Mouse (Mus musculus) 3T3-L1 (cell line): ENCODE measurements around the gene Tns2.
"Not testable (repeated sequence)": the region's sequence is repeated elsewhere in the genome, so short reads cannot be mapped to it uniquely, and the experiment has no call there.

Experiments
- DNase-seq: peaks from one replicate; pipeline ENCODE4 v3.0.0-alpha.2; 2015; ENCODE audit warnings: low read depth, low spot score

The Tns2 gene

DNA sequence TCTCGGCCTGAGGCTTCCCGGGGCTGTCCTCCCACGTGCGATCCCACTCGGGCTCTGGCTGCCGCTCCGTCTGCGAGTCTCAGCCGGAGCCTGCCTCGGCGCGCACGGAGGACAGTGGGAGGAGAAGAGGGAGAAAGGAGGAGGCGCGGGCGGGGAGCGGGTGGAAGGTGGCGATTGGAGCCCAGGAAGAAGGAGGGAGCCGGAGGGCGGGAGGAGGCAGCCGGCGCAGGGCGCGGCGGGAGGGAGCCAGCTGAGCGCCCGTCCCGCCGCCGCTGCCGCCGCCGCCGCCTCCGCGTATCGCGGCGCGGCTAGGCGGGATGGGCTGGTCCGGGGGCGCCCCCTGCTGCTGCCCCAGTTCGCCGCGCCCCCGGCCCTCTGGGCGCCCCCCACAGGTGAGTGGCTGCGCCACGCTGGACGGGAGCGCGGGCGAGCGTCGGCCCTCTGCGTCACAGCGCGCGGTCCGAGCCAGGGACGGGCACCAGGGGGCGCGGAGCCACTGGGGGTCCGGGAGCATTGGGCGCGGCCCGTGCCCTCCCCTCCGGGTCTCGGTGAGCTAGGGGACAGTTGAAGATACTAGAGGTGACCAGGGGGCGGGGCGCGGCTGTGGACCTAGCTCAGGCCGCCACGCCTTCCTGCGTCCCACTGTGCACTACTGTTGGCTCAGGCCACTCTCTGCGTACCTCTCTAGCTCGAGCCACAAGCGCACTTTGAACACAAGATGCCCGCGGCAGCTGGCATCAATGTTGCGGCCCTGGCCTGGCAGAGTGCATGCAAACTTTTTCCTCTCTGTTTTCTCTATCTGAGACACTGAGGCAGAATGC lies at the start of gene Tns2:
TSS of gene Tns2 (plus strand) at position 253 of the 821 bp plus-strand sequence.
- DNase-seq, result peak; percentile 85

DNA sequence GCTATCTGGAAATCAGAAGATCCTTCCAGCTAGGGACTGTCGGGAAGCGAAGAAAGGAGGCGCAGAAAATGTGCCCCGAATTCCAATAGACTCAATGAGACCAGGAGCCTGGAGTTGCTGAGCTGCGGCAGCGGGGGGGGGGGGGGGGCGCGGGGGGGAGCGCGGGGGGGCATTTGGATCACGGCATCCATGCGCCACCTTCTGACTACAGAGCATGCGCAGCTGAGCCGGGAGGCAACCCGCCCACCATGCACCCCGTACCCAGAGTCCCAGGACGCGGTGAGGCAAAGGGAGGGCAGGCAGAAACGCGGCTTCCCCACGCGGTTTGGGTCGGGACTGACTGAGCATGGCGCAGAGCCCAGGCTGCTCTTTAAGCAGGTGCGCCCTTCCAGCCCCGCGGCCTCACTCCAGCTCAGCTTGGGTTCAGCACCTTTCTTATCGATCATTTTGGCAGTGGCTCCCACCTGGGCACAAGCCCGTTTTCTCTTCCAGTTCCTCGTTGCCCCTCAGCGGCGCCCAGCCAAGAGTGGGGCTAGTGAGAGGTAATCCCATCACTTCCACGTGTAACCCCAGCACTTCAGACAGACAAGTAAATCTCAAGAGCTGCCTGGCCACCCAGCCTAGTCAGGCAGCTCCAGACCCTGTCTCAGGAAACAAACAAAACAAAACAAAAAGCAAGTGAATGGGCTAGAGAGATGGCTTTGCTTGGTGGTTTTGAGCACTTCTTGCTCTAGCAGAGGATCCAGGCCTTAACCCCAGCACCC lies 48.1 kb upstream of the Tns2 start:
- DNase-seq, result no peak

DNA sequence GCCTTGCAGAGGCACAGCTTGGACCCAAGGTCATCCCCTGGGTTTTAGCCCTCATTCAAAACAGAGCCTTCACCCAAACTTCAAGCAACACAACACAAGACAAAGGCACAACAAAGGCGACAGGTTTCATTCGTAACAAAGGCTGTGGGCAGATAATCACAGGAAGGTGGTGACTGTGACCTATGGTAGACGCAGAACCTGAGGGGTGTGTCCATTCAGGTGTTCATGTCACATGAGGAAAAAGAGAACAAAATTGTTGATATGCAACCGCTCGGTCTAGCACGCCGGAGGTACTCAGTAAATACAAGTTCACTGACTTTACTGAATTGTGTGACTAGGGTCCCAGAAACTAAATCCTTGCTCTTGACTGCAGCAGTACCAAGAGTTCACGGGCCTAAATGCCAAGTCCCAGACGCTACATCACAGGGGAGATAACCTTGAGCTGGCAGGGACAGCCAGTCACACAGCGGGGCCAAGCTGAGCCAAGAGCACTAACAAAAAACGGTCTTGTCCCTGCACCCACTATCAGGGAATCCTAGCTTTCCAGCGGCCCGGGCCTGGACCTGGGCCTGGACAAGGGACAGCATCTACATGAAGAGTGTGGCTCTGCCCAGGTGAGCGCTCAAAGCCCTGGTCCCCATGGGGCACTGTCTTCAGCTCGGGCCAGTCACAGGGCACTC lies 43.6 kb upstream of the Tns2 start:
- no peak for DNase-seq

DNA sequence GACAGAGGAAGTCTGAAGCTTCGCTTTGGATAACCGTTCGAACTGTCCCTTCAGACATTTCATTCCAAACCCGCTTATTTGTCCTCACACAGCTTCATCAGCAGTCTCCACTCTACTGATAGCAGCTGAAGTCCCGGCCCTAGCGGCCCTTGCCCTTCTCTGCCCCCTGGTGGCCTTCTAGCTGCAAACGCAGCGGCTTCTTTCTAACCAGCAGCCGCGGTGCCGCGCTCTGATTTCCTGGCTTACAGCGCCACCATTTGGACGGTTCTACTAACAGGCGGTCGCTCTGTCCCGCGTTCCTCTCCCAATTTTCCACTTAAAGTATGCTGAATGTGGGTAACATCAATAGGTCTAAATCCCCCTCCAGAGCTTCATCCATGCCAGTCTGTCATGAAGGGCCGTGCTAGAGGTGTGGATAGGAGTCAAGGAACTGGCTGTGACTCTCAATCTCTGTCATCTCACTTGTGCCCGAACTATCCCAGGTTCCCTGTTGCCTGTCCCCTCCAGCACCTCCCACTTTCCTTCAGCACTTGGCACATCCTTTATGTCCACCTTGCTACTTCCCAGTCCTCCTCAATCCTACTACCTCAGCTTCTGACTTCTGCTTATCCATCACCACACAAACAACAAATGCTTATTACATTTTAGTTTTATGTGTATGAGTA lies 34.4 kb upstream of the Tns2 start:
- DNase-seq, result peak; percentile 97

DNA sequence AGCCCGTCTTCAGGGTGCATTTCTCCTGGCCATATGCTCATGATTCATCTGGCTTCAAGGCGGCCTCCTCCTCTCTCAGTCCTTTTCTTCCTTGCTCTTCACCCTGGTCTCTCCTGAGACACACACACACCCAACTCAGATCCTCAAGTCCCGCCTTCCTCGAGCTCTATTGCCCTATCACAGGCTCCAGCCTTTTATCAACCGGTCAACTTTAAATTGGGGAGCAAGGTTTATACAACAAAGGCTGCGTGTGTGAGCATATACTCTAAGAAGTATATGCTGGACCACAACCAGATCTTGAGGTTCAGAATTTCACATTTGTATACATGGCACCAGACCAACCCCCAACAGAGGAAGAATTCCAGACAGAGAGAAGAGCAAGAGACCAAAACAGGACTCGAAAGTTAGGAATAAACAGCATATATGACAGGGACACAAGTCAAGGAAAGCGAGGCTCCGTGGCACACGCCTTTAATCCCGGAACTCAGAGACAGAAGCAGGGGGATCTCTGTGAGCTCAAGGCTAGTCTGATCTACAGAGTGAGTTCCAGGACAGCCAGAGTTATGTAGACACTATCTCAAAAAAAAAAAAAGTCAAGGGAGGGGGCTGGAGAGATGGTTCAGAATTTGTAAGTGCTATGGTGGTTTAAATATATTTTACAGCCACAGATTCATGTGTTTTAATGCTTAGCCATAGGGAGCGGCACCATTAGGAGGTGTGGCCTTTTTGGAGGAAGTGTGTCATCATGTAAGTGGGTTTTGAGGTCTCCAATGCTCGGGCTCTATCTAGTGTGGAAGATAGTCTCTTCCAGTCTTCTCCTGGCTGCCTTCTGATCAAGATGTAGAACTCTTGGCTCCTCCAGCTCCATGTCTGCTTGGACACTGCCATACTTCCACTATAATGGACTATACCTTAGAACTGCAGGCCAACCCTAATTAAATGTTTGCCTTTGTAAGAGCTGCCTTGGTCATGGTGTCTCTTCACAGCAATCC lies 29.4 kb upstream of the Tns2 start:
- DNase-seq, result no peak

DNA sequence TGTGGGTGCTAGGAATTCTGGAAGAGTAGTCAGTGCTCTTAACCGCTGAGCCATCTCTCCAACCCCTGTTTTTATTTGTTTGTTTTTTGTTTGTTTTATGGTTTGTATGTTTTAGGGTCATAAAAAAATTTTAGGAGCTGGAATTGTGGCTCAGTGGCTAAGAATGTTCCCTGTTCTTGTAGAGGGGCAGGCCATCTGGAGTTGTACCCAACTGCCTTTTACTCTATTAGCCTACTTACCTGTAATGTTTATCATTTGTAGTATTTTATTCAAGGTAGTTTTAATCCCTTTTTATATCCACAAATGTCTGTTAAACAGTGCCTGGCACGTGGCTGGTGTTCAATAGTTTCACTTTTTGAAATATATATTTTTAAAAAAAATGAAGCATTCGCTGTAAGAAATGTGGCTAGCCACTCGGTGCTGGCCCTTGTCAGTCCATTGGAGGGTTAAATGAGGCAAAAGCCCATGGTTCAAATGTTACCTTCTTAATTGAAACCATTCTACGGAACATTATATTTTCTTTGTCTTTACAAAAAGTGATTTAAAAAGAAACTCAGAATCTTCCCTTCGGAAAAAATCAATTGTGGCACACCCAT lies 27.2 kb upstream of the Tns2 start:
- no peak for DNase-seq

DNA sequence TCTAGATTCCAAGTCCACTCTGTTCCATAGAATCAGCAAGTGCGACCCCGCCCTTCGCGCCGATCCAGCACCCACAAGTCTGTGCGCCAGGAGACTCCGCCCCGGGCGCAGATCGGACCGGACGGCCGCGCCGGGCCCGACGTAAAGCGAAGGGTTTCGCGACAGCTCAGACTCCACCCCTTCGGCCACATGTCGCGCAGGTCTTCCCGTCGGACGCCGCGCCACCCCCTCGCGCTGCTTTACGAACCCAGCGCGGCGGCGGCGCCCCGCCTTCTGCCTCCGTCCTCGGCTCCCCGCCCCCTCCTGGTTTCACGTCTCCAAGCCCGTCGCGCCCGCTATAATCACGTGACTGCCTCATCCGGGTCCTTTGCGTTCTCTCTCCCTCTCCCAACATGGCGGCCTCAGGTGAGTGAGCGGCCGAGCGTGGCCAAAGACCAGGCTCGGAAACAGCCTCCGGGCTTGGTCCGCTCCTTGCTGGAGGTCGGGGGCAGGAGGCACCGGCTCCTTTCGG lies 26.6 kb upstream of the Tns2 start, which contains the start of gene Eif4b:
TSS of gene Eif4b (plus strand) at position 215 of the 511 bp plus-strand sequence.
- DNase-seq, result peak; percentile 100

DNA sequence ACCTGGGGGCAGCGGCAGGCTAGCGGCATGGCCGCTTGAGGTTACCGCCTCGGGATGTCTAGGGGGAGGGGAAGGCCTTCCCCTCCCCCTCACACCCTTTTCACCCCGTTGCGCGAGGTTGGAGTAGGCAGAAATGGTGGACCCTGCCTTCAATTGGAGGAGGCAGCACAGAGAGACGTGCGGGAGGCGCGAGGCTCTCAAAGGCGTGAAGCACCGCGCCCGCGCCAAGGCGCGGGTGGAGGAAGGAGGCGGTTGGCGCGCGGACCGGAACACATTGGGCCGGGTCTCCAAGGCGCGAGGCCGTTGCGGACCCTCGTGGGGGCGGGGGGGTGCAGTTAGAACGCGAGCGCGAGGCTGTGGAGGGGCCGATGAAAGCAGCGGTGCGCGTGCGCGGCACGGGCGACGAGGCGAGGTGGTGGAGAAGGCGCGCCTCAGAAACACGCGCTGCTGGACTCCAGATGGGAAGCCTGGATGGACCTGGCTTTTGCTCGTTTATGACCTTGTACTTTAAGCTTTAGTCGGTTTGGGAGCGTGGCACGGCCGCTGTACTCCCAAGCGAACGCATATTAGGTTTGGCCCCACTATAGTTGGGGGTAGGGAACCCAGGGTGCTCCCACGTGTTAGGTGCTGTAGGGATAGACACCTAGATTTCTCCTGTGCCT lies 26.0 kb upstream of the Tns2 start:
- DNase-seq, result peak; percentile 62

DNA sequence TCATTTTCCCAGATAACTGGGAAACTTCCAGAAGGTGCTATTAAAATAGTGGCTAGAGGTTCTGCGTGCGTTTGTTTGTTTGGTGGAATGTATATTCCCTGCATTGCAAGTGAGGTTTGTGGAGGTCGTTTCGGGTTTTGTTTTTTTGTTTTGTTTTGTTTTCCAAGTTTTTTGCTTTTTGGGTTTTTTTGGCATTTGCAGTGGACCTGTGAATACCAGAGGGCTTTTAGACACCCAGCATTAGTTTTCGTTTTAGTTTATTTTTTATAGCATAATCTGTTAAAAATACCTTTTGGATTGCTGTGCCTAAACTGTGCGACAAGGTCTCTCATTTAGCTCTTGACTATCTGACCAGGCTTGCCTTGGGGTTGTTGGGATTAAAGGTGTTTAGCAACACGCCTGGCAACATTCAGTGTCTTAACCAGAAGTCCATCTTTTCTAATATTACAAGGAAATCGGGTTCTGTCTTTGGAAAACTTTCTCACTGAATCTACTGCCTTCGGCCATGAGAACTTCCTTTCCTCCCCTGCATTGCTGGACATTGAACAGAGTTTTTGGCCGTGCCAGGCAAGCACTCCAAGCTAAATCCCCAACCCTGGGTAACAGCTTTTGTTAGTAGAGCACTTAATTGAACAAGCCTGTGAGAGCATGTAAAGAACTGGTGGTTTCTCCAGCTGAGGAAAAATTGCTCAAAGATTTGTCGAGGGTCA lies 25.2 kb upstream of the Tns2 start:
- DNase-seq, result no peak

DNA sequence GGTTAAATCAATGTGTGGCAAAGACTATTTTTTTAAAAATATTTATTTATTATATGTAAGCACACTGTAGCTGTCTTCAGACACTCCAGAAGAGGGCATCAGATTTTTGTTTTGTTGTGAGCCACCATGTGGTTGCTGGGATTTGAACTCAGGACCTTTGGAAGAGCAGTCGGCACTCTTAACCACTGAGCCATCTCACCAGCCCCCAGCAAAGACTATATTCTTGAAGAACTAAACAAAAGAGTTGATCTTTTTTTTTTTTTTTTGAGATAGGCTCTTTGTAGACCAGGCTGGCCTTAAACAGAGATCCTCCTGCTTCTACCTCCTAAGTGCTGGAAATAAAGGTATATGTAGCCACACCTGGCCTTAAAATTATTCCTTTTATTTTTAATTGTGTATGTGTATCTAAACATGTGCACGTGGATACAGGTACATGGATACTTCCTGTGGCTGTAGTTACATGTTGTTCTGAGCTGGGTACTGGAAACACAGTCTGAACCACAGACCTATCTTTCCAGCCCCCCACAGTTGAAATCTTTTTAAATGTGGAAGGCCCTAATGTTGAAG lies 23.0 kb upstream of the Tns2 start:
- DNase-seq, result no peak

DNA sequence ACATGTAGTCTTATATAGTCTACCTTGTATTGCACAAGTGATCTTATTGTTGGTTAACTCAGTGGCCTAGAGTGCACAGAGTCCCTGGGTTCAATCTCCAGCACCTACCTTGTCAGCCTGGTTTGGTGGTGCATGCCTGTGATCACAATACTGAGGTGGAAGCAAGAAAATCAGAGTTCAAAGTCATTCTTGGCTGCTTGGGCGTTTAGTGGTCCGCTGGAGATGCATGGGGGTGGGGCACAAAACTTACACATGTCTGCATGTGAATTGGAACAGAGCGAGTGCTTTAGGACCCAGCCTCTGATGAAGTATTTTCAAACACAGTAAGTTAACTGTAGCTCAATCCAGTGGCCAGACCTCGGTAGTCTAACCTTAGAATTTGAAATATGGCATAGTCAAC lies 21.0 kb upstream of the Tns2 start:
- no peak for DNase-seq

DNA sequence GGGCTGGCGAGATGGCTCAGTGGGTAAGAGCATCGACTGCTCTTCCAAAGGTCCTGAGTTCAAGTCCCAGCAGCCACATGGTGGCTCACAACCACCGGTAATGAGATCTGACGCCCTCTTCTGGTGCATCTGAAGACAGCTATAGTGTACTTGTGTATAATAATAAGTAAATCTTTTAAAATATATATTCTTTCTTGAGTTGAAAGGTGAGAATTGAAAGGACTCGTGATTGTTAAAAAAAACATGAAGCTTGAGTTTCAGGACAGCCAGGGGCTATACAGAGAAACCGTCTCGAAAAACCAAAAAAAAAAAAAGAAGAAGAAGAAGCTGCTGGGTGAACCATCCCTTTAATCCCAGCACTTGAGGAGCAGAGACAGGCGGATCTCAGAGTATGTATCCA lies 20.3 kb upstream of the Tns2 start:
- not testable (repeated sequence) for DNase-seq

DNA sequence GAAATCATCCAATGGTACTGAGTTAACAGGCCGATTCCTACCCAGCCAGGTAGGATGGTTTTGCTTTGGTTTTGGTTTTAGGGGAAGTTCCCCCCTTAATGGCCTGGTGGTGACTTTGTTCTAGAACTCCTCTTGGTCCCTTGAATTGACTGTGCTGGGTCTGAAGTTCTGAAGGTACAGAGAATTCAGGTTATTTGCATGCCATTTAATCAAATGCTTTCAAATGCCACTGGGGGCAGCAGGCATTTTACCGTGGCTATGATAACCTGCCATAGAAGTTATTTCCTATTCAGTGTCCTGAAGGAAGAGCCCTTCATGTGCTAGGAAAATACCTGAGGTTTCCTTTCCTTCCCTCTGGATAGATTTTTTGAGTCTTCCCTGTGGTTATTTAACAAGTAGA lies 19.8 kb upstream of the Tns2 start:
- DNase-seq, result peak; percentile 45

DNA sequence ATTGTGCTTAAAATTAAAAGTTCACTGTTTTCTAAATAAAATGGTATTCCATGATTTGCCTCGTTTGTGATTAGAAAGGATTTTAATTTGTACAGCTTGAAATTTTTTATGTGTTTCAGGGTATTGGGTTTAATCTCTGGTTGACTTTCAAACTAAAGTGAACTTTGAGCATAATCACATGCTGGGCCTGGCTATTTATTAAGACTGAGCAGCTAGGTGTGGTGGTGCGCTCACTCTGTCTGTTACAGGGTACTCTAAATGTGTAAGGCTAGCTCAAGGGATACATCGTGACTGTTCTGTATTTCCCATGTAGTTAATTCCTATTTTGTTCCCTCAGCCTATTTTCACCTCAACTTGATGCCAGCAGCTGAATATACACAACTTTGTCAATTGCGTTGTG lies 18.1 kb upstream of the Tns2 start:
- DNase-seq, result no peak

DNA sequence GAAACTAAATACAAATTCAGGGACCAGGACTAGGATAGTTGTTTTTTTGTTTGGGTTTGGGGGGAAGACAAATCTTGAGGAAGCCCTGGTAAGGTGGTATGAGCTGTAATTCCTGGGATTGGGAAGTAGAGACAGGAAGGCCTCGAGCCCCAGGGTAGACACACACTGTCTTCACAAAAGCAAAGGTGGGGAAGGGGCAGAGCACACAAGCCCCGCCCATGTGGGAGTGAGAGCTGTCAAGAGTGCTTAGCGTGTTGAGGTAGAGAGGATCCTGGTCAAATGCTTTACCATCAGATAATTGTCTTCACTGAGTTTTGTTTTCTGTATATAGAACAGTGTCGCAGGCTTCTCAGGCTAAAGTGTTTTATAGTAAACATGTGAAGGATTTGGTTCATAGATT lies 17.2 kb upstream of the Tns2 start:
- DNase-seq, result no peak

DNA sequence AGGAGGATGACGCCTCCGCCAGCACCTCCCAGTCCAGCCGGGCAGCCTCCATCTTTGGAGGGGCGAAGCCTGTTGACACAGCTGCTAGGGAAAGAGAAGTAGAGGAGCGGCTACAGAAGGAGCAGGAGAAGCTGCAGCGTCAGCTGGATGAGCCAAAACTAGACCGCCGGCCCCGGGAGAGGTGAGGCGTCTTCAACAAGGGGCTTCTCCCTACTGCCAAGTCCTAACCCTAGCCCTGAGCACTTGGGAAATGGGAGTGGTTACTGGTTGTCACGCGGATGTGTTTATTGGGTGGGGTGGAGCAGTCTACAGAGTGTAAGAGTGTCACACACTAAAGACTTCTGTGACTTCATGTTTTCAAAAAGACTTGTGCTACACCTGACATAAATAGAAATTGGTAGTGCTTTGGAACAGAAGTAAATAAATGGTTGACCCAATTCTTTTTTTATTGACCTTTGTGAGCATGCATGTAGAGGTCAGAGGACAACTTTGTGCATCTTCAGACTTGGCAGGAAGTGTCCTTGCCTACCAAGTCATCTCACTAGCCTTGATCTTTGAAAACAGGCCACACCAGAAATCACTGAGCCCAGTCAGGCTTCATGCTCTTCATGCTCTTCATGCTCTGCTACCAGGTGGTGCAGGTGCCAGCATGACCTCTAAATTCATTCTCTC lies 10.2 kb upstream of the Tns2 start:
- DNase-seq, result no peak

DNA sequence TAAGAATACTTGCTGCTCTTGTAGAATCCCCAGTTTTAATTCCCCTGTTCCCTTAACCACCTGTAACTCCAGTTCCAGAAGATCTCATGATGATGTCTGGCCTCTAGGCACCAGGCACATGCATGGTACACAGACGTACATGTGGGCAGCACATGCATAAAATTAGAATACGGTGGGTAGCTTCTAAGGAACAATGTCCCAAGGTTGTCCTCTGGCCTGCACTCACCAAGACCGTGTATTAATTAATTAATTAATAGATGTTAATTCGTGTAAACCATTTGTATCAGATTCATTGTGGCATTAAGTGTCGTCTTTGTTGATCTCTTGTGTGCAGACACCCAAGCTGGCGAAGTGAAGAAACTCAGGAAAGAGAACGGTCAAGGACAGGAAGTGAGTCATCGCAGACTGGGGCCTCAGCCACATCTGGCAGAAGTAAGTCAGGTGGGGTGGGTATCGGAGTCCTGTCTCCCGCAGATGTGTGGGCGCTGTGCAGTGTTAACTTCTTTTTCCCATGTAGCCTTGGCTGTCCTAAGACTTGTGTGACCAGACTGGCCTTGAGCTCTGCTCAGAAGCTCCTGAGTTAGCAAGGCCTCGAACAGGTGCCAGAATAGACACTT lies 9.0 kb upstream of the Tns2 start:
- DNase-seq, result peak; percentile 91
